Mouse (Mus musculus) cerebellum, adult 9-10 months (tissue): ENCODE data around the gene Cmpk2.
"Not testable (repeated sequence)": the region's sequence is repeated elsewhere in the genome, so short reads cannot be mapped to it uniquely, and the experiment has no call there.

Experiments used
- DNase-seq: peaks from one replicate; pipeline ENCODE4 v3.0.0; 2022

Gene Cmpk2

DNA sequence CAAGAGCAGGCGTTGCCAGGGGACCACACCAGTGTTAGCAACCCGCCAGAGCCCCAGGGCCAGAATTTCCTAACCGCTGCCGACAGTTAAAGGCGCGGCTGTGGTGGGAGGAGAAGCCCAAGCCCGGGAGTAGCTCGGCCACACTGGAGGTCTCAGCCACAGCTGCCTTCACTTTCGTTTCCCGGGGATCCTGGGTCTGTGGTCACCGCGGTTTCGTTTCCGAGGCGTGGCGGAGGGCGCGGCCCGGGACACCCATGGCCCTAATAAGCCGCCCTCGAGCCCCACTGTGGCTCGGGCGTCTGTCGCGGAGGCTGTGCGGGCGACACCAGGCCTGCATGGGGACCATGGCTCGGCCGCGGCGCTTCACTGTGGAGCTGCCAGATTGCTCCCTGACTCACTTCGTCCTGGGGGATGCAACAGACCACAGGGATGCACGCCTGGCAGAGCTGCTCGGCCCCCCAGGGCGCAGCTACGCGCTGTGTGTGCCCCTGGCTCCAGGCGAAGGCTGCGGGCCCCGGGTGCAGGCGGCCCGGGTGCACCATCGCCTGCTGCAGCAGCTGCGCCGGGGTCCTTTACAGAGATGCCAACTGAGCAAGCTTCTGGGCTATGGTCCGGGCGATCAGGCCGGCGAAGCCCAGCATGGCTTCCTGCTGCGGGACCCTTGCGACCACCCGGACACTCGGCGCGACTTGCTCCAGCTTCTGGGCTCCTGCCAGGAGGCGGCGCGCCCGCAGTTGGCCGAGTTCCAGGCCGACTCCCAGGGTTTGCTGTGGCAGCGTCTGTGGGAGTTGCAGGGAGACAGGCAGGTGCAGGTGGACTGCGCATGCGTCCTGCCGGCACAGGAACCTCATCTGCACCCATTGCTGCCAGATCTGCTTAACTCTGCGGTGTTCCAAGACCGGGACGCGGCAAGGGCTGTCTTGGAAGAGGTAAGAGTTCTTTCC is at the start of gene Cmpk2:
Cmpk2 (plus strand) TSS at position 107 of the 944 bp plus-strand sequence.
- DNase-seq, result peak; percentile 91

DNA sequence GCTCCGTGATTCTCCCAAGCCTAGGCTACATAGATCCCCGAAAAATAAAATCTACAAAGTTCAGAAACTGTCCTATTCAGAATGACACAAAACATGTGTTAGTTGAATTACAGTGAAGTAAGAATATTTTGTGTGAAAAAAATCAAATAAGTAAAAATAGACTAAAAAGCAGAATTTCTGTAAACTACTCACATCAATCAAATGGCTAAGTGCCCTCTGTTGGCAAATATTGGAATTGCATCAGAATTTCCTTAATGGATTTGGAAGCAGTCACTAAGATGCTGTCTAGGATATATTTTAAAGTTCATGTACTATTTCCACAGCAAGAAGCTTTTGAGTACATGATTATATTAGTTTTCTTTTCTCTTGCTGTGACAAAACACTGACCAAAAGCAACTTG is 44.2 kb upstream of the Cmpk2 start:
- DNase-seq, result peak; percentile 62

DNA sequence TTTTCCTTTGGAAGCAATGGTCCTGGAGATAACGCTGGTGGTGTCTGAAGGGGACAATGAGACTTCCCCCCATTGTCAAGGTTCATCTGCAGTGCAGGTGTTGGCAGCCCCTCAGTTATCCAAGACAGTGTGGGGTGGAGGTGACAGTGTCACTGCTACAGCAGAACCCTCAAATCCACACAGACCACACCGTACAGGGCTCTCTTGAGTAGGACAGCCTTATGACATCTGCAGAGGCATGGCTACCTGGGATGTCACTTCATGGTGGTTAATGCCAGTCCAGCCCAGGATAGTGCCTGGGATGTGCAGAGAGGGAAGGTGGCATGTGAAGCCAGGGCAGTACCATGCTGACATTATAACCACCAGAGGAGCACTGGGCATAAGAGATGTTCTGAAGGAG is 40.2 kb upstream of the Cmpk2 start:
- not testable (repeated sequence) for DNase-seq

DNA sequence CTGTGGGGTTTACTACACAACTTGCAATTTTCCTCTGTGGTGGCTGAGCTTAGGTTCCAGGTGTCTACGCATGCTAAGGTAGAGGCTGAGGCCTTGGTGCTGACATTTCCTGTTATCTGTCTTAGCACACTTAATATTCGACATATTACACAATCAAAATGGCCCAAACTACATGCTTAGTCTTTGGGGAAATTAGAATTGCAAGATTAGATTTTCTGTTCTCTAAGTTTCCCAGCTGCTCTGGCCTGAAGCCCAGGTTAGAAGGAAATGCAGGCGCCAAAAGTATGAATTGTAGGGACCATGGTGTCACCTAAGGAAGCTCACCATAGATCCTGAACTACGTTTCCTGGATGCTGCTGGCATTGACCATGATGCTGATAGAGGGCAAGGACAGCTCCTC is 32.7 kb upstream of the Cmpk2 start:
- DNase-seq, result no peak

DNA sequence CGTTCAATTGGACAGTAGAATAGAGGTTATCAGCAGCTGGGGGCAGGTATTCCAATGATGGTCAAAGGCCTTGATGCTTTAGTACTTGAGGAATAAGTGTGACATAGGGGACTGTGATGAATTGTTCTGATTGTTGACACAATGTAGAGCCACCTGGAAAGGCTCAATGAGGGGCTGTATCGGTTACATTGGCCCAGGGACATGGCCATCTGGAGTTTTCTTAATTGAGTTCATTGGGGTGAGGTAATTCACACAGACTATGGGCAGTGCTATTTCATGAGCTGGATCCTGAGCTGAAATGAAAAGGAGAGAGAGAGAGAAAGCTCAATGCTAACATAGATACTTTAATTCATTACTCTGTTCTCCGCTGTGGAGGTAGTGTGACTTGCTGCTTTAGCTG is 31.1 kb upstream of the Cmpk2 start:
- no peak for DNase-seq

DNA sequence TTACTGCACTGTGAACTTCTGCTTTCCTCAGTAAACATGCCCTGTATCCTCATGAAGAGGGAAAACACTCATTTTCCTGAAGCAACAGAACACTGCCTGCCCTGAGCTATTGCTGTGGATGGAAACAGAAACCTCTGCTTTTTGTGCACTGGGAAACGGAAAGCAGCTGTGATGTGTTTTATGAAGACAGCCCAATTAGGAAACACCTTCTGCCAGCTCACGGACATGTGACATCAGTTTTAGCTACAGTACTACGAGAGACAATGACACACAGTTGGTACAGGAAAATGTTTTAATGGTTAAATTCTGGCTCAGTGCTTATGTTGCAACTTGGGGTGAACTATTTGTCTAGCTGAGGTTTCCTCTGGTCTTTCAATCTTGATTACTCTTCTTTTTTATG is 29.6 kb upstream of the Cmpk2 start:
- no peak for DNase-seq

DNA sequence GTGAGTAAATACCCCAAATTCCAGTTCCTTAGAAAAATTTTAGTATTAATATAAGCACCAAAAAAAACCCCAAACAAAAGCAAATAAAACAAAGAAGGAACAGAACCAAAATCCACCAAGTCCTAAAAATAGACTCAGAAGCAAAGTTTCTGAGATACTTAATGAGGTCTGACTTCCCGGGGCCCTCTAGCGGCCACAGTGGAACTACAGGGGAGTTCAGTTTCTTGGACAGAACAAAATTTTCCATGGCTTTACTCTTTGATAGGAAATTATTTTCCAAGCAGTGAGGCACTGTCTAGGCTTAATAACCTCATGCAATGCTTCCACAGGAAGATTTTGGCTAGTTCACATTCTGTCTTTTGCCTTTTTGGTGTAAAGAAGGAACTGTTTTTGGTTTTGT is 24.9 kb upstream of the Cmpk2 start:
- peak; percentile 67 for DNase-seq

DNA sequence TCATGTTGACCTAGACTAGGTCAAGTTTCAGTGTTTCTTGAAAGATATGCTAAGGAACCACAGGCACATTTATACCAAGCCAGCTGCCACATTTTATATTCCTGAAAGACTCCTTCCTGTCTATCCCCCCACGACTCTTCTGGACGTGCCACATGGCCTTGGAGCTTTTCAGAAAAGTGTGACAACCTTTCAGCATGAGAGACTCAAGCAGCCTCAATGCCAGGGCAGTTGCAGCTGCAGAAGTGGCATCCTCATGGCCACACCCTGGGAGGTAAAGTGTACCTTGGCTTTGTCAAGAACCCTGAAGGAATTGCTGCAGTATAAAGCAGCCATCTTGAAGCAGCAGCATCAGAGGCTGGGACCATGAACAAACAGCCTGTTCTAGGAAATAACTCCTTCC is 24.5 kb upstream of the Cmpk2 start:
- DNase-seq, result no peak

DNA sequence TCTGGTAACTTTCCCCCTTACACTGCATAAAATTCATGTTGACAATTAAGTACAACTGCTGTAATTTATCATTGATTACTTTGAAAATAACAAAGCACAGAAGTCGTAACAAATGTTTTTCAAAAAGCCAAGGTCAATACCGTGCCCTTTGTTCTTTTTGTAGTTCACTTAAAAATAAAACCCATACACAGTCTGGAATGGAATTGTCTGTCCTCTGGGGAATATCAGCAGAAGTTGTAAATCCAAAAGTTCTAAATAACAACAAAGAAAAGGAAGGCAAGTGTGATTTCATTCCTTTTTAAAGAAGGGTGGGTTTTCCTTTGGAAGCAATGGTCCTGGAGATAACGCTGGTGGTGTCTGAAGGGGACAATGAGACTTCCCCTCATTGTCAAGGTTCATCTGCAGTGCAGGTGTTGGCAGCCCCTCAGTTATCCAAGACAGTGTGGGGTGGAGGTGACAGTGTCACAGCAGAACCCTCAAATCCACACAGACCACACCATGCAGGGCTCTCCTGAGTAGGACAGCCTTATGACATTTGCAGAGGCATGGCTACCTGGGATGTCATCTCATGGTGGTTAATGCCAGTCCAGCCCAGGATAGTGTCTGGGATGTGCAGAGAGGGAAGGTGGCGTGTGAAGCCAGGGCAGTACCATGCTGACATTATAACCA is 22.5 kb upstream of the Cmpk2 start:
- DNase-seq, result no peak

DNA sequence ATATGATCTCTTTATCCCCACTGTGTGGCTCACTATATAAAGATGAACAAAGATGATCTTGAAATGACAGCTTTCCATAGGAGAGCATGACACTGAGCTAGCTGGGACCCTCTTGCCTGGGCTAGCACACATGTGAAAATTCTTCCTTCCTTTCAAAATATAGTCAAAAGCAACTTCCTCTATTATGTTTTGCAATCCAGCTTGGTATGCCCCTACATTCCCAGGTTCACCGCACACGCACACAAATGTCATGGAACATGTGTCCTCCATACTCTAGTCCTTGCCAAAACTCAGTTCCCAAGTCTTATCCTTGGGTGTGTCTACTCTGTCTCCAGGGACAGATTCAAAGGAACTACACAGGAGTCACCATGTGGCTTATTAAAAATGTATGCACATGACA is 19.5 kb upstream of the Cmpk2 start:
- DNase-seq, result no peak

DNA sequence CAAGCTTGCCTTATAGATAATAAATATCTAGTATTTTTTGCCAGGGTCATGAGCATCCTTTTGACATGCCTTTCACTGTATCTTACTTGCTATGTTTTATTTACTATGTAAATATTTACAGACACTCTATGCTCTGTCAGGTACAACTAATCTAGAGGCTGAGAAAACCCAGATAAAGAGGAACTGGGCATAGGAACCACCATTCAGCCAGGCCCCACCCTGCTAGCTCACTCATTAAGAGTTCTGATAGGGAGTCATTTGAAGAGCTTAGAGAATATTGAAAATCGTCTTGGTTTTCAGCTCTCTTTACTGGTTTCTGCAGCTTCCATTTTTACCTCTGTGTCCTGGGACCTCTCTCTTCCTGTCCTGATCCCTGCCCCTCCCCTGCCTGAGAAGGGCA is 17.9 kb upstream of the Cmpk2 start:
- DNase-seq, result no peak

DNA sequence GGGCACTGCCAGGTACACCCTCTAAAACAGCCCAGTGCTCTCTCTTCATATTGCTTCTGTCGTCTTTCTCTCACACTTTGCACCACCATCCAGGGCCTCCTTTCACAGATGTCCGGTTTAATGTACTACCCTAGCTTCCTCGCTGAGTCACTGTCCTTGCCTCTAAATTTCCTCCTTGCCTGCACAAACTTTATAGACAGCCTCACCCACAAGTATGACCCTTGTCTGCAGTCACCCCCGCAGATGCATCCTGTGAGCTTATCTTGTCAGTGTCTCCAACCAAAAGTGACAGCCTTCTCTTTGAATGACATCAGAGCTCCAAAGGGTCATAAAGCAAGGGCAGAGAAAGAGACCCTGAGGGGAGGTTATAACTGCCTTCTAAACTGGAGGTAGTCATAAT is 16.1 kb upstream of the Cmpk2 start:
- no peak for DNase-seq

DNA sequence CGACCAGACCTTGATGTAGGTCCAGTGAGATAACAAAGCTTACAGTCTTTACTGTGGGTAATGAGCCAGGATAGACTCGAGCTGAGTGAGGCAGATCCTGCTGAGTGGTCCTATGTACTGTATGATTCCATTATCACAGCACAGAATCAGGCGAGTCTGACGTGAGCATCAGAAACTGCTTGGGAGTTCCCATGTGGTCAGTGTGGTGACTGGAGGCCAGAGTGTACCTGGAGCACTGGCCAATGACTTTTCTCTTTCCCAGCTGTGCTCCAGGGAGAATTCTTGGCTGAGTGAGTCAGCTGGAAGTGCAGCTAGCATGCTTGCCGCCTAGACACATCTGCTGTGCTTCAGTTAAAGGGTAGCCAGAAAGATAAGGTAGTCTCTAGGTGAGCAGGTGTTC is 14.3 kb upstream of the Cmpk2 start:
- DNase-seq, result no peak

DNA sequence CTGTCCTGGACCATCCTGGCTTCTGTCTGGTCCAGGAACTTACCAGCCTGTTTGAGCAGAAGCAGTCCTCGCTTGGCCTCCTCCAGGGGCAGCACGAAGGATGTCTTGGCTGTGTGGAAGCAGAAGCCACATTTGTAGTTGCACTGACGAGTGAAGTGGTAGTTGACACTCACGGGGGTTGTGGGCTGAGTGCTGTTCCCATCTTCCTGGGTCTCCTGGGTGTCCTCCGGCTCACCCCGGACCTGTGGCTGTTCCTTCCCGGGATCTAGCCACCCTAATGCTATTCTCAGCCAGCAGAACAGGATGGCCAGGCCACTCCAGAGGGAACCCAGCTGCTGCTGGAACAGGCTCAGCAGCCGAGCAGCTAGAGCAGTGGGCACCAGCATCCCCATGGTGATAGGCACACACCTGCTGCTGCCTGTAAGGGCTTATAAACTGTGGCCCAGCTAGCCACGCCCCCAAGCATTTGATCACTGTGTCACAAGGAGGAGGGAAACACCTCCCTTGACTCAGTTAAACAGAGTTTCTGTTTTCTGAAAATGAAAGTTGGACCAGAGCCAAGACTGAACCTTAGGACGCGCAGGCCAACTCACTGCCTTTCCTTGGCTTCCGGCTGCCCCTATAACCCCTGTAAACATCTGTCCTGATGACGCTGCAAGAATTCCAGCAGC is 12.8 kb upstream of the Cmpk2 start, which contains the start of gene Rsad2:
Rsad2 (minus strand) TSS at position 425 of the 671 bp plus-strand sequence.
- no peak for DNase-seq

DNA sequence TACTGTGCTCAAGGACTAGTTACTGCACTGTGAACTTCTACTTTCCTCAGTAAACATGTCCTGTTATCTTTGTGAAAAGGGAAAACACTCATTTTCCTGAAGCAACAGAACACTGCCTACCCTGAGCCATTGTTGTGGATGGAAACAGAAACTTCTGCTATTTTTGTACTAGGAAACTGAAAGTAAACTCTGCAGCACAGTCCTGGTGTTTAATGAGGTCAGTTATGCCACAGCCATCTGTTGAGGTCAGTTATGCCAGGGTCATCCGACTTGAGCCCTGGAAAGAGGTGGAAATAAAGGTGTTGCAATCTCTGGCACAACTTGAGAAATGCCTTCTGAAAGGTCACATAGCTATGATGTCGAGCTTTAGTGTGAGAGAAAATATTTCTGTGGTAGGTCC is 8.9 kb upstream of the Cmpk2 start:
- DNase-seq, result no peak

DNA sequence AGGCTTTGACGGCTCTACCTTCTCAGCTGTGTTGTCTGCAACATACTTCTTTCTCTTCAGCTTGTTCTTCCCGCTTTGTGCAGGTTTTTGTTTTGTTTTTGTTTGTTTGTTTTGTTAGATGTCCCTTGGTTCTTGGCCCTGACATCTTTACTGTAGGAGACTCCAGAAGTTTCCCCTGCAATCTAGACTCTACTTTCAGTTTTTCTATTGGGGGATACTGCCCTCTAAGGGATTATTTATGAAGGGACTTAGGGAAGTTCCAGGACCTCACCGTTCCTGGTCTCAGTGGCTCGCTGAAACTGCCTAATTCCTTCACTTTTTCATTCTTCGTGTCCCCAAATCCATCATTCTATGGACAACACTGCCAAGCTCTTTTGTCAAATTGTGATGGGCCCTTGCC is 3.4 kb upstream of the Cmpk2 start:
- no peak for DNase-seq

DNA sequence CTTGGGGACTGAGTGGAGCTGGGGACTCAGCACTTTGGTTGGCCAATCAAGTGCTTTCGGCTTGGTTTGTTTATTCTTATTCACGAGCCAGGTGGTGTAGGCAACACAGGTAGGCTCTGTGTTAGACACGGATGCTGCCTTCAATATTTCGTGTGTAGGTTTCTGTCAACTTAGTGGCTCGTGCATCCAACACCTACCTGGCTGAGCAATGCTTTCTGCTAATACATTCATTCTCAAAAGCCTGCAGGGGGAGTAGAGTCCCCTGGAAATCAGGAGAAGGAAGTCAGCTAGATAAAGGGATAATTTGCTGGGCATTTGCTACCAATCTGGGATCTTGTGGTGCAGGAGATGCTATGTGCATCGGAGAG is 1.0 kb downstream of the Cmpk2 start:
- no peak for DNase-seq

DNA sequence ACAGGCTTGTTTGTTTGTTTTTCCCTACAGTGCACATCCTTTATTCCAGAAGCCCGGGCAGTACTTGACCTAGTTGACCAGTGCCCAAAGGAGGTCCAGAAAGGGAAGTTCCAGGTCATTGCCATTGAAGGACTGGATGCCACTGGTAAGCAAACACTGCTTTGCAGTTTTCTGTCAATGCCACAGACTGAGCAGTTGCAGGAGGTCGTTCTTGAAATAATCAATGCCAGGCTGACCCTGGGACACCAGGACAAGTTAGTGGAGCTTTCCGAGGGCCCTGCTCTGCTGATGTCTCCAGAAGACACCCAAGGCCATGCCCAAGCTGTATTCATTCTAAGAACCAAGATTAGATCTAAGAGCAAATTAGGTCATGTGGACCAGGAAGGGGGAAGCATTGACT is 2.4 kb downstream of the Cmpk2 start:
- DNase-seq, result no peak

DNA sequence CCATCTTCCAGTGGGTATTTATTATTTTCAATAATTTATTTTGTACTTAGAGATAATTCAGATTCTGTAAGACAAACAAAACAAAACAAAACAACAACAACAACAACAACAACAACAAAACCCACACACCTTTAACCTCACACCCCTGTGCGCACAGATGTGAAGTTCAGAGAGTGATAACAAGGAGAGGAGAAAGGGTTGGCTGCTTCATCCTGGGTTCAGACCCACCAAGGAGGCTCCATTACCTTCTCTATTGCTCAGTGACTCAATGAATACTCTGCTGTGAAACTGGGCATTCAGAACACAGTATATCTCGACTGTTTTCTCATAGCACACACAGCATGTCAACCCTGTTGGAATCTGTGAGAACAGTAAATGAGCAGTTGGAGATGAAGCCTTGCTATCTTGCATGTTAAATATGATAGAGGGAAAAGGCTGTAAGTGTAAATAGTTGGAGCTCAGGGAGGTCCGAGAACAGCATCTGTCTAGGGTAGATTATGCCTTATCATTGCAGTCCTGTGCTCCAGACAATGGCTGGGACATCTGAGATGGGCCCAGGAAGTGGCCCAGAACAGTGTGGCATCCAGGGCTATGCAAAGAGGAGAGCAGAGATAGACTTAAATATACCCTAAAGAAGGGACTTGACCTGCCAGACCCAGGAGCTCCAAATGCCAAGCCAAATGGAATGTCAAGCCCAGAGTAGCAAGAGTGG is 3.9 kb downstream of the Cmpk2 start:
- DNase-seq, result no peak

DNA sequence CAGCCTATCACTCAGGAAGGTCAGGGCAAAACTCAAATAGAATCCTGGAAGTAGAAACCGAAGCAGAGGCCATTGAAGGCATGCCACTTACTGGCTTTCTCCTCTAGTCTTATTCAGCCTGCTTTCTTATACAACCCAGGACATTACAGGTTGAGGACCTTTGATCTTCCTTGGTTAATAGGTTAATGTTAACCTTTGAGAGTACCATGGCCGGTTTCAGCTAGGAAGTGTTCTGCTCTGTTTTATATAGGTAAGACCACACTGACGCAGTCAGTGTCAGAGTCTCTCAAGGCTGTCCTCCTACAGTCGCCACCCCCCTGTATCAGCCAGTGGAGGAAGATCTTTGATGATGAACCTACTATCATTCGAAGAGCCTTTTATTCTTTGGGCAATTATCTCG is 4.7 kb downstream of the Cmpk2 start:
- DNase-seq, result no peak

DNA sequence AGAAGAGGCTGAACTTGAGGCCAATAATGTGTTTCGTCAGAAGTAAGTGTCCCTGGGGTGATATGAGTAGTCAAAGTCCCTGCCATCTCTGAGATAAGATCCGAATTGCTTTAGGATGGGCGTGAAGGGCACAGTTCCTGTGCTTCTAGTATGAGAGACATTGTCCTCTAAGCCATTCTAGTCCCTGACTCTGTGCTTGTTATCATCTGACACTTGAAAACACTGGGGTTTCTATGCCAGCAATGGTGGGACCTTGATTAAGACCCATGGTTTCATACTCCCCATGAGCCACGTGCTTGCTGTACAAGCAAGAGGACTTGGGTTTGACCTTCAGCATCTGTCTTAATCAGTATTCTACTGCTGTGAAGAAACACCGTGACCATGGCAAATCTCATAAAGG is 8.2 kb downstream of the Cmpk2 start:
- no peak for DNase-seq

DNA sequence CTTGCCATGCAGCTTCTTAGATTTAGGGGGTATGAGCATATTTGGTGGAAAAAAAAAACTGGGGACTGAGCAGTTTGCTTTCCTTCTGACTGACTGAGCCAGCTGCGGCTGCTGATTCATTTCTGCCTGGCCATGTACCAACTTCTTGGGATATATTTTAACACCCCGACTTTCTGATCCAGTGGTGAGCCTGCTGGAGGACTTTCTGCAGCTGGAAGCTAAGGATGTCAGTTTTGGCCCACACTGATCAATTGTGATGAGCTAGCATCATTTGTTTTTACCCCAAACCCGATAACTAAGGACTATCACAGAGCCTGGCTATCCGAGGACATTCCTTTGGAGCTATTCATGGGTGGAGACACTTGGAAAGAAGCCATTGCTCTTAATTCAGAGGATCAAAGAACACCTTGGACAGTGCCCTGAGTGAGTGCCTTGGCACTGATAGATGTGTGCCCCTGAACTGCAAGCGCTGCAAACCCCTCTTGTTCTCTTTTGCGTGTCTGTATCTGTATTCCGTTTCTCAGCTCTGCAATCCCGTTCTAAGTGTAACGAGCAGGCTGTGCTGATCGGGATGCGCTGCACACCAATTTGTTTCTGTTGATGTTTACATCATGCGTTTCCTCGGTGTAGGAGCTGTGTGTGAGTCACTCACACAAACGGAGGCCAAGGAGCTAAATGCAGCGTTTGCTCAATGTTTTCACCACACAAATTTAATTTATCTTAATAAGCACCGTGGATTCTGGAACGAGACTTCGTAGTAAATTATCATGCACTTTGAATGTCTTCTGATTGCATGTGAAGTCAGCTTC is 9.4 kb downstream of the Cmpk2 start:
- no peak for DNase-seq
